Mouse (Mus musculus) T-cell, adult 2 months (primary cell): ENCODE results near the gene Alg5.
"Not testable (repeated sequence)": the region's sequence is repeated elsewhere in the genome, so short reads cannot be mapped to it uniquely, and the experiment has no call there.

Source experiments
- DNase-seq: peaks from one replicate; pipeline ENCODE4 v3.0.0; 2022; ENCODE audit warnings: low spot score

Gene Alg5

DNA sequence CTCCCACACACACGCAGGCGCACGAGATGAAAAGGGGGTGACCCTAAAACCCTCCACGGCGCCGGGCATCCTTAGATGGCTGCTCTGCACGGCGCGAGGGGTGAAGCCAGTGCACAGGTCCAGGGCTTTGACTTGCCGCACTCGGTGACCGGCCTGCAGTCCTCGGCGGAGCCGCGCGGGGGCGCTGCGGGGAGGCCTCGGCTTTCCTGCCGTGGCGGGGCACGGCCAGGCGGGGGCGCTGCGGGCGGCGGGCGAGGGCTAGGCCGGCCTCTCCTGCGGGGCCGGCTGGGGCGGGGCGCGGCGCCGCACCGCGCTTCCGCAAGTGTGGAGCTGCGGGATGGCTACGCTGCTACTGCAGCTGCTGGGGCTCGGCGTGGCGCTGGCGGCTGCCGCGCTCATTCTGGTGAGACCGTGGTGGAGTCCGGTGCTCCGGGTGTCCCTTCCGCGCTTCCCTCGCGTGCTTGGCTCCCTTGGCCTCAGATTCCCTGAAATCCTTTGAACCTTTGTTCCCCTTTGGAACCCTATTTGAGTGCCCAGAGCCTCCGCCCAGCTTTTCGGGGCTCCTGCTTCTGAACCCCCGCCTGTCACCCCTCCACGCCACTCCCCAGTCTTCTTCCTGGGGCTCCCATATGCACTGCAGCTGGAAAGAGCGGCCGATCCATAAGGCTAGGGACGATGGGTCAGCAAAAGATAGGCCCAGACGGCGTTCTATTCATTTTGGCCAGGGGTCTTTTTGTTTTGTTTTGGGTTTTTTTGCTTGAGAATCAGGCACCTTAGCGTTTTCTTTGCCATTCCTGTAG, at the start of gene Alg5, which contains the start of gene Exosc8:
Gene Alg5 (plus strand): TSS at position 293 of the 800 bp plus-strand sequence.
Gene Exosc8 (minus strand): TSS at position 147 of the 800 bp plus-strand sequence.
- DNase-seq: peak; percentile 94

DNA sequence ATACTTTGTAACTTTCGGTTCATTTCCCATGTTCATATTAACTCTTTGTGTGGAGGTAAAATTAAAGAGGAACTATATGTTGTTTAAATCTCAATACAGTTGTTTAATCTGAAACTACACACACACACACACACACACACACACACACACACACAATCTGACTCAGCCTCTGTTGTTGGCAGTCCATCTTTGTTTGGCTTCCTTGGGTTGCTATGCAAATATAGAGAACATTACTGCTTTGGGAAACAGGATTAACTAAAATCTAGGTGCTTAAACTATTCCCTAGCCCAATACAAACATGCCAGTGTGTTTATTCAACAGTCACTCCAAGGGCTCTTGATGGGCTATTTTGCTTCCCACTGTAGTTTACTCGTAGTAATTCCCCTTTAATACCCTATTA, 48.1 kb upstream of the Alg5 start:
- DNase-seq: no peak

DNA sequence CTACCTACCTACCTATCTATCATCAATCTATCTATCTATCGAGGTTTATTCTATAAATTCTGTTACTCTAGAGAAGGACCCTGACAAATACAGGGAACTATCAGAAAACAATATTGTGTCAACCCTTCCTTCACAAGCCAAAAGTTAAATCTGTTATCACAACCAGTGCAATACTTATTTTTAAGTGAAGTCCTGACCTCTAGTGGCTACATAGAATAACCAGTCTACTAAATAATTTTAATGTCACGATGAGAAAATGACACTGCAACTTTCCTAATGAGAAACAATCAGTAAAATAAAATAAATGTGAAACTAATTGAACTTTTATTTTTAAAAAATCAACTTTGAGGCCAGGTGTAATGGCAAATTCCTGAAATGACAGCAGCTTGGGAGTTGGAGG, 46.2 kb upstream of the Alg5 start:
- no peak for DNase-seq

DNA sequence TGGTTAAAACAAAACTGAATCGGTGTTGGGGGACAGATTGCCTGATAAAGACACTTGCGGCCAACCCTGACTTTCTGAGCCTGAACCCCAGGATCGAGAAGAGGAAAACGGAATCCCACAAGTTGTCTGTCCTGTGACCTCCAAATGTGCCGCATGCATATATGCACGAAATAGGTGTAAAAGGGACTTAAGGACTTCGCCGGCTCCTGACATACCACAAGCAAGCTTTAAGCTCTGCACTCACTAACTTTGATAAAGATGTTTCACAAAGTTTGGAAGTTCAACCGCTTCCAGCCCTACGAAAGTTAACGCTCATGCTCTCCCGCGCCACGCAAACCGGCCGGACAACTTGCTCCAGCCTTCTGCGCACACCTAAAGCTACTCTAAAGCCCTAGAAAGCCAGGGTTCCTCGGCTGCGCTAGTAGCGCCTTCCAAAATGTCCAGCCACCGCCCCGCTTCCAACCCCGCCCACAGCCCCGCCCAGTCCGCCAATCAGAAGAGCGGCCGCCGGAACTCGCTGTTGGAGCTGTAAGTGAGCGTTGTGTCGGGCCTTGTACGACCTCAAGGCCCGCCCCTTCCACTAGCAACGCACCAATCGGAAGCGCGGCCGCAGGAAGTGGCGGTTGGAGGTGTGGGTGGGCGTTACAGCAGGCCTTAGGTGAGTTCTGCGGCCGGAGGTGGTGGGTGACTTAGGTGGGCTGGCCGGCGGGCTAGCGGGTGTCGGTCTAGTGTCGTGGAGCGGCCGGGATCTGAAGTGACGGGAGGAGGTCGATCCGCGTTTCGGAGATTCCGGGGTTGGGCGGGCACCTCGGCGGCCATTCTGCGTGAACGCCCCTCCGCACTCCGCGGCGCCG, 42.9 kb upstream of the Alg5 start, which contains the start of gene Supt20:
Gene Supt20 (plus strand): TSS at position 606 of the 854 bp plus-strand sequence.
- DNase-seq: peak; percentile 91

DNA sequence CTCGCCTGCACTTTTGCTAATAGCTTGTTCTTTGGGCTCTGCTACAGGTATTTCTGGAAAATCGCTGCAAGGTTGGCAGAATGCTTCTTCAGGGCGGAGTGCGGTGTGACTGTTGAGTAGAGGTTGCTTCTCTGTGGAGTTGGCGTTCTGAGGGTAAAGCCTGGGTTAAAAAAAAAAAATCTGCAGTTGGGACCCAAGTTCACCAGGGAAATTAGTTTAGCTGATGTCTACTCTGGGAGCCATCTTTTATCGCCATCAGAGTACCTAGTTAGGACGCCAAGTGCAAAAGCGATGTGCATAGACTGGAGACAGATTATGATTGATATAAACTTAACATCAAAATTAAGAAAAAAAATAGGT, 42.3 kb upstream of the Alg5 start:
- no peak for DNase-seq

DNA sequence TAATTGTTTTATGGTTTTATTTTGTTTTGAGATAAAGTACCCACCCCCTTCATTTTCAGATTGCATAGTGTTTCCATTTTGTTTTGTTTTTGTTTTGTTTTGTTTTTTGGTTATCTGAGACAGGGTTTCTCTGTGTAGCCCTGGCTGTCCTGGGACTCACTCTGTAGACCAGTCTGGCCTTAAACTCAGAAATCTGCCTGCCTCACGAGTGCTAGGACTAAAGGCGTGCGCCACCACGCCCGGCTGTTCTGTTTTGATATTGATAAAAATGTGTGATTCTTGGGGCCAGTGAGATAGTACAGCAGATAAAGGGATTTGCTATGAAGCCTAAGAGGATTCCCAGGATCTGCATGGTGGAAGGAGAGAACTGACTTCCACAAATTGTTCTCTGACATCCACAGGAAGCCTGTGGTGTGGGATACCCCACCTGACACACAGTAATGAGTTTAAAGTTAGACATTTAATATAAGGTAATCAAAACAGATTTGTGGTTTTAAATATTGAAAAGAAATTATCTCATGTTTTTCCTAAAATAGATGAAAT, 35.5 kb upstream of the Alg5 start:
- DNase-seq: no peak

DNA sequence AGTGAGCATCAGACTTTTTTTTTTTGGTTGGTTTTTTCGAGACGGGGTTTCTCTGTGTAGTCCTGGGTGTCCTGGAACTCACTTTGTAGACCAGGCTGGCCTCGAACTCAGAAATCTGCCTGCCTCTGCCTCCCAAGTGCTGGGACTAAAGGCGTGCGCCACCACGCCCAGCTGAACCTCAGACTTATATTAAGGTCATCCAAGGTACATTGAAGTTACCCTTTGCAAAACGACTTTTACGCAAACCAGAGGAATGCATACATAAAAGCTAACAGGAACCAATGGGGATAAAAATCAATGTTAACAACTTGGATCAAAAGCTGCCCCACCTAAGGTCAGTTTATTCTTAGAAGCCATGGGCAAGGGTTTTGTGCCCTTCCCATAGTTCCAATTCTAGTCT, 31.2 kb upstream of the Alg5 start:
- DNase-seq: not testable (repeated sequence)

DNA sequence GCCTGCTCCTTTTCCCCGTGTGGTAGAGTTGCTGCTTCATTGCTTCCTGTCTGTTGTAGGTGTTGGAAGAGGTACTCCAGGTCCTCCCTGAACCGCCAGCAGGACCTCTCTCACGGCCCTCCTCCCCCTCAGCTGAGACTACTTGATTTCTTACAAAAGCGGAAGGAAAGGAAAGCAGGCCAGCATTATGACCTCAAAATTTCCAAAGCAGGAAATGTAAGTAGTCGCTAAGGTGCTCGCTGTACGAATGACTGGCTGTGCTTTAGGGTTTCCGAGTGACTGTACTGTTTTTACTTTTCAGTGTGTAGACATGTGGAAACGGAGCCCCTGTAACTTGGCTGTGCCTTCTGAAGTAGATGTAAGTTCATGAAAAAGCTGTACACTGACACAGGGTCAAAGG, 26.4 kb upstream of the Alg5 start:
- peak; percentile 41 for DNase-seq

DNA sequence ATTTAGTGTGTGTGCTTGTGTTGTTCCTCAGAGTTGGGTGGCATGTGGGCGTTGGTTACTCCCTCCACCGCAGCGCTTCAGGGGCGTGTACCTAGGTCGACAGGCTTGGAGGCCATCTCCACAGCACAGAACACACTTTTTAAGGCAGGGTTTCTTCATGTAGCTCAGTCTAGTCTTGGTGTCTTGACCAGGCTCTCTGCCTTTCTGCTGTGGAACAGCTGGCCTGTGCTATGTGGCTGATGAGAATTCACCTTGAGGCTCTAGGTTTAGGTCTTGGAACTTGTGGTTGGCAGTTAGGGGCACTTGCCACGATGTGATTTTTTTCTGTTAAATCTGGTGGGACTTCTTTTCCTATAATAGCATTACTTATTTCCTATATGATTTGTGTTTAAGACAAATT, 21.1 kb upstream of the Alg5 start, which contains the start of gene Gm21958:
Gene Gm21958 (minus strand): TSS at position 101 of the 400 bp plus-strand sequence.
- DNase-seq: no peak

DNA sequence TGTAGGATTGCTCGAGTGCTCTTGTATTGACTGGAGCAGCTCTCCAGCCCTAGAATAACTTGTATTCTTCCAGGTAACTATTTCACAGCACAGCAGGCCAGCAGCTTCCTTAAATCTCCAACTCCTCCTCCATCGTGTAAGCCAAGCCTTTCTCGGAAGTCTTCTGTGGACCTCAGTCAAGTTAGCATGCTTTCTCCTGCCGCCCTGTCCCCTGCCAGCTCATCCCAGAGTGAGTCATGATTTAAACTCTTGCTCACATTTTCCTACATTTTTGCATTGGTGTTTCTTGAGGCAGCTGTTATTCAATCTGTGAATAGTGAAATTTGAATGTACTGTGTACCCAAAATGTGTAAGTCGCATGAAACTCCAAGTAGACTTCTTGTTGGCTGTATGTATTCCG, 19.9 kb upstream of the Alg5 start:
- no peak for DNase-seq

DNA sequence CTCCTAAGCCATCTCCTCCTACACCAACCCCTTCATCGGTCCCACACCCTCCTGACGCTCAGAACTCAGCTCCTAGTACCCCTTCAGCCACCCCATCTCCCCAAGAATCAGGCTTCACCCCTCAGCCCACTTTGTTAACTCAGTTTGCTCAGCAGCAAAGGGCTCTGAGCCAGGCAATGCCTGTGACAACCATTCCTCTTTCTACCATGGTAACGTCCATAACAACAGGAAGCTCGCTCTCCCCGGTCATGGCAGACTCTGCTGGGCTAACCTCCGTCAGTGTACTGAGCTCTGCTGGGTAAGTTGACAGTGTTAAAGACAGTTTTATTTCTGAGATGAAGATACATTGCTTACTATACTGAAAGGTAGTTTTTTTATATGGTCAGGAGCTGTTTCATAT, 18.0 kb upstream of the Alg5 start:
- no peak for DNase-seq

DNA sequence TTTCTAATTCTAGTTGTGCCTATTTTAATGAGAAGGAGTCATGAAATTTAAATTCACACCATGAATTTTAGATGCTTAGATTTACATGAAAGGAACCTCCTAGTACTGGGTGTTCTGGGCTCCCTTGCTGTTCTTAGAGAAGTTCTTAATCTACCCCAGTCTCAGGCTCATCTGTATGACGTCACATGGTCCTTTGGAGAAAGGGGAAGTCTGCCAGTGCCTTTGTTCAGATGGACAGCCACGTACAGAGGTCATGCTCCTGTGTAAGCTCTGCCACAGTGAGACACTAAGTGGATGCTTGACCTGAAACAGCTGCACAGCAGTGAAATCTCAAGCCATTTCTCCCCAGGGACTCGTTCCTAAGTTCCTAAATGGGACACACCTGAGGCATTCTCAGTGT, 16.4 kb upstream of the Alg5 start:
- DNase-seq: no peak

DNA sequence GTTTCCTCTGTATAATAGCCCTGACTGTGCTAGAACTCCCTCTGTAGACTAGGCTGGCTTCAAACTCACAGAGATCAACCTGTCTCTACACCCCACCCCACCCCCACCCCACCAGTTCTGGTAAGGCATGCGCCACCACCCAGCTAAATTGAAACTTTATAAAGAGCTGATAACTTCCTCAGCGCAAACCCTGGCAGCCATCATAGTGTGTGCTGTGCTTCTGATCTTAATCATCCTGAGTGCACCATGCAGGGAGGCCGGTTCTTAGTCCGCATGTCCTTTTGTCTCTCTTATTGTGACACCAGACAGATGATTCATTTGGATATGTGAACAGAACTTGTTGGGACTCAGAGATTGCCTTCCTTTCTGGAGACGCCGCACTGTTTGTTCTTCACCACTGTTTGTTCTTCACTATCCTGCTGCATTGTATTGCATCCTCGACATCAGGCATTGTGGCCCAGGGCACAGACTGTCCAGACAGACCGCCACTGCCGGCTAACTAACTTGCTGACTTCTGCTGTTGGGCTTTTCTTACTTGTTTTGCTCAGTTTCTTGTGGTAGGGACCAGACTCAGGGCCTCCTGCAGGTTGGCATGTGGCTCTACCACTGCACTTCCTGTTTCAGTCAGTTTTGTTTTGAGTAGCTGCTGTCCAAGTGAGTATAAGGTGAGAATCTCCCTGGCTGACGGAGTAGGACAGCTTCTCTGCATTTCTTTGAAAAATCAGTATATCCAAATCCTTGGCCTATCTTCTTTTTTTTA, 11.4 kb upstream of the Alg5 start:
- DNase-seq: peak; percentile 75

DNA sequence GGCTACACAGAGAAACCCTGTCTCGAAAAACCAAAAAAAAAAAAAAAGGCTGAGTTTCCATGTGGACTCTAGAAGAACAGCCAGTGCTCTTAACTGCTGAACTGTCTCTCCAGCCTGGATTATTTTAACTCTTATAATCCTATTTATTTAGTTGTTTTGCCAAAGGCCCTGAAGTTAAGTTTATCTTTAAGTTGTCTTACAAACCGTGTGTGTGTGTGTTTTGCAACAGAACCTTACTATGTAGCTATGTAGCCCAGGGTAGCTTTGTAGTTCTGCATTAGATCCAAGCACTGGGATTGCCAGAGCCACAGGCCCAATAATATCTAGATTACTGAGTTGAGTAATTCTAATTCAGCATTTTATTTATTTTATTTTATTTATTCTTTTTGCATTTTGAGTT, 10.0 kb upstream of the Alg5 start:
- no peak for DNase-seq

DNA sequence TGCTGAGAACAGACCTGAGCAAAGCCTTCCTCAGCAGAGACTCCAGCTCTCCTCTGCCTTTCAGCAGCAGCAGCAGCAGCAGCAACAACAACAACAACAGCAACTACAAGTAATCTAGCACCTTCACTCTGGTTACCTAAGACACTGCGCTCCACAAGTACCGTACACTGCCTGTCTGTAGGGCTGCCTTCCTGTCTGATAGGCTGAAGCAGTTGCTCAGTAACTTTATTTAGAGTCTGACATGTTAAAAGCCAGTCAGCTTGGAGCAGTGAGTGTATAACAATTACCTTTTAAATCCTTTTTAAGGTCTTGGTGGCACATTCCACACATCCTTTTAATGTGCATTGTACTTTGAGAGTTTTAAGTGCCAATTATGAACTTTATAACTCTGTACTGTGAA, 7.8 kb upstream of the Alg5 start:
- DNase-seq: no peak

DNA sequence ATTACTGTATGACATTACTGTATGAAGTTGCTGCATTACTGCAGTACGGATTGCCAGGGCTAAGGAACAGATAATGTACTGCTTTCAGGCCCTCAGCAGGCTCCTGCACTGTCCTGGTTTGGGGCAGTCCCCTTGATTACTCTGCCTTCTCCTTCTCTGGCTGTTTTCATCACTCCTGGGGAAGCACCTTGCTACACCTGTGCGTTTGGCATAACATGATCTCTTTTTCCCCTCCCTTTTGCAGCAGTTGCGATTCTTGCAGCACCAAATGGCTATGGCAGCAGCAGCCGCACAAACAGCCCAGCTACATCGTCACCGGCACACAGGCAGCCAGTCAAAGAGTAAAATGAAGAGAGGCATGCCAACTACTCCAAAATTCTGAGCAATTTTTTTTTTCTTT, 7.2 kb upstream of the Alg5 start:
- DNase-seq: no peak

DNA sequence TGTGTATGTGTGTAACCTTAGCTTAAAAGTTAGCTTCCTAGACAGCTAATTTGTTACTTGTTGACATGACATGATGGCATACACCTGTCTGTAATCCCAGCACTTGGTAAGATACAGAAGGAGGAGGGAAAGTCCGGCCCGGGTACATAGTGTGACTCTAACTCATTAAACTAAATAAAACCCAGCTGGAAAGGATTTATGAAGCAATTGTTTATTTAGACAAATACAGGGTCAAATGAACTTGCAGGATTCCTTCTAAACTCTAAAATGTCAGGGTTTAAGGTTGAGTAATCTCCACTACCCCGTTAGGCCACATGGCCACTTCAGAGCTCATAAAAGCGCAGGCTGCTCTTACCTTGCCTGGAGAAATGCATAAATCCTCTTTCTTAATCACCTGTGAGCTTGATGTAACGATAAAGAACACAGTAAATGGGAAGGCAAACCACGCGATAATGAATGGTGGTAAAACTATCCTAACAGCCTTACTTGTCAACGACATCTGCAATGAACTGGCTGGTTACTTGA, 3.7 kb upstream of the Alg5 start:
- DNase-seq: no peak

DNA sequence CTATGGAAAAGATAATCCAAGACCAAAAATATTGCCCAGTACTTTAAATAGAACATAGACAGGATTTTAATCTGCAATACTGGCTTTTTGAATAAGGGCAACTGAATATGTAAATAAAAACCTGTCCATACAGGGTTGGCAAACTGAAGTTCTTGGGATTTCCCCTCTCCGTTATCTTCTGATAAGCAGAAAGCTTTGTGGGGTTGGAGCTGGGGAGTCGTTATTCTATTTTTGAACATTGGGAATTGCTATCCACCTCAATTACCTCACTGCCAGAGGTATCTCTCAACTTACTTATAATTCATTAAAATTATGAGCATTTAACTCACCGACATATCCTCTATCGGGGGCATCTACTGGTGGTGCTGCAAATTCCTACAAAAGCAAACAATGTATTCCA, 3.0 kb upstream of the Alg5 start:
- no peak for DNase-seq

DNA sequence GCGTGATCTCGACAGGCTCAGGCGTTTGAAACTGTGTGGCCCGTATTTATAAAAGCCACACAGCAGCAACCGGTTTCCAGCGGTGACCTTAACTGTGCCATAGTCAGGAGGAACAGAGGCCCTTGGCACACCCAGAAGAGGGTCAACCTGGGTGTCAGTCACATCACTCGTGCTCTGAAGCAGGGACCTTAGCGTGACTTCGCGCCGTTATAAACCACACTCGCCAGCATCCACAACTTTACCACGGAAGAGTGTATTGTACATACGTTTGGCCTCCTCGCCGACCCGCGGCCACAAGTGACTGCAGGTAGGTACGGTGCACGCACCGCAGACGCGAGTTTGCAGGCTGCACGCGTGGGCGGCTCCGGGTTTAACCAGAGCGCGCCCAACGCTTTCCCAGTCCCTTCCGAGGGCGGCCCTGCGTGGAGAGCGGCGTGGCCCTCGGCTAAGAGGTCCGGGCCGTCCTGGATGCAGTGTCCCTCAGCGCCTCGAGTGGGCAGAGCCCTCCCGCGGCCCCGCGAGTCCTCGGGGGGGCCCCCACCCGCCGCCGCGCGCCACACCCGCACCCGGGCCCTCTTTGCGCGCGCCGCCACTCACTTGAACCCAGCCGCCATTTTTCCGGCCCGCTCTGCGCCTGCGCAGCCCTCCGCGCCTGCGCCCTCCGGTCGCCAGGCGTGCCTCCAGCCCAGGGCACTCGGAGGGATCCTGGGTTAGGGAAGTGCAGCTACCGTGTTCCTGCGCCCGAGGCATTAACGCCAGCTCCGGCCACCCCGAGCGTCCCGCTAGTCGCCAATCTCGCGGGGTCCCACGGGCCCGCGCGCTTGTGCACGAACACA, 710 bp upstream of the Alg5 start:
- DNase-seq: peak; percentile 88

DNA sequence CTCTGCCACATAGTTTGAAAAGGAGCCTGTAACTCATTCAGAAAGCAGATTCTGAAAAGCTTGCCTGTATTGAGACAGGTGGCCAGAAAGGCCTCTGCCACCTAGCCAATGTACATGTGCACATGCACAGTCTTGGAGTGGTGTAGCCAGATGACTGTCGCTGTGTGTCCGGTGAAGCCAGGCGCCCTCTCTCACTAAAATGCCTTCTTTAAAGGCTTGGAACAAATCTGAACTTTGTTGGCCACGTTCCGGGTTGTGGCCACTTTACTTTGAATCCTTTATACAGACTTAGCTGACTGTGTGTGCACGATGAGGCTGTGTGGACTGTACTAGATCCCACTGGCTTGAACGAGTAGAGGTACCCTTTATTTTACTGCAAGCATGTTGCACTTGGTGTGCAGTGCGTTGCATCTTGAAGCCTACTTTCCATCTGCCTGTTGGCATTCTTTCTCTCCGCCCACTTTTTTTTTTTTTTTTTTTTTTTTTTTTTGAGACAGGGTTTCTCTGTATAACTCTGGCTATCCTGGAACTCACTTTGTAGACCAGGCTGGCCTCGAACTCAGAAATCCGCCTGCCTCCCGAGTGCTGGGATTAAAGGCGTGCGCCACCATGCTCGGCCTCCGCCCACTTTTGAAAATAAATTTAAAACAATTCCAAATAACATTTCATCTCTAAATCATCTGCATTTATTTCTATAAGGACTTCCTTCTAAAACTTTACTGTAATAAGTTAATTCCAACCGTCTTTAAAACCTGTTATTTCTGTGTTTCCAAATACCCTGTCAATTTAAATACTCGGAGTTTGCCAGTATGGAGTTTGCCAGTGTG, 975 bp downstream of the Alg5 start:
- DNase-seq: peak; percentile 5
